ENCODE assay signal across 24 mouse cellular contexts in genomic region chr11:36832855-36833254, GRCm38 (mm10).
DNase-seq lines count a peak whose midpoint lies in the region; ATAC-seq and TF ChIP-seq lines count a peak whose summit lies in the region.
"Had no signal": no experiment of that assay in that cellular context is flagged by ENCODE, and none has a peak within 500 bp of the region (broad histone marks: within the 10 kb centered on the region; RNA-seq: fewer than 3 reads in every experiment).

No protein-coding gene starts in this region.

- no peak overlapping the region for H3K9ac ChIP-seq in intestine, embryonic 14.5 days (ENCODE audit: low read length)
- H3K9ac ChIP-seq in intestine, postnatal 0 days (ENCODE audit: low read depth, low read length), result no peak overlapping the region
- no peak overlapping the region for H3K9ac ChIP-seq in kidney, embryonic 16.5 days (replicated peaks; ENCODE audit: low read length)
- H3K9ac ChIP-seq: forebrain, embryonic 13.5 days; heart, embryonic 13.5 days had no signal

- TF ChIP-seq CTCF in intestine, postnatal 0 days (IDR thresholded peaks at IDR 0.05; ENCODE audit: low read depth), result no peak
- TF ChIP-seq CTCF in kidney, adult 2 months (conservative IDR thresholded peaks at IDR 0.05; ENCODE audit: insufficient read depth, insufficient read length, low read depth, low read length), result no peak

- no peaks in the 10 kb centered on the region for H3K4me1 ChIP-seq in intestine, embryonic 14.5 days (replicated peaks; ENCODE audit: control insufficient read depth, insufficient read depth, low read length)
- no peaks in the 10 kb centered on the region for H3K4me1 ChIP-seq in intestine, postnatal 0 days (replicated peaks; ENCODE audit: control insufficient read depth, insufficient read depth, low read length)
- H3K4me1 ChIP-seq in kidney, adult 2 months (ENCODE audit: control insufficient read depth, insufficient read depth, low read length), result no peaks in the 10 kb centered on the region; the same call in 1 of the 2 replicates
- H3K4me1 ChIP-seq in kidney, embryonic 16.5 days (ENCODE audit: insufficient read depth, low read length), result peaks cover 12% of the 10 kb centered on the region; the same call in 1 of the 2 replicates
- H3K4me1 ChIP-seq: forebrain, embryonic 10.5 days; forebrain, embryonic 13.5 days; heart, embryonic 10.5 days; heart, embryonic 13.5 days had no signal

- H3K36me3 ChIP-seq in intestine, embryonic 14.5 days (ENCODE audit: control insufficient read depth, insufficient read depth, low read length), result no peaks in the 10 kb centered on the region
- no peaks in the 10 kb centered on the region for H3K36me3 ChIP-seq in intestine, postnatal 0 days (ENCODE audit: control insufficient read depth, insufficient read depth)
- no peaks in the 10 kb centered on the region for H3K36me3 ChIP-seq in kidney, adult 2 months (ENCODE audit: control insufficient read depth, insufficient read depth, low read length)
- H3K36me3 ChIP-seq in kidney, embryonic 16.5 days (ENCODE audit: insufficient read depth, low read length), result no peaks in the 10 kb centered on the region
- H3K36me3 ChIP-seq: forebrain, embryonic 10.5 days; heart, embryonic 10.5 days; heart, embryonic 13.5 days had no signal

- H3K27ac ChIP-seq in intestine, embryonic 14.5 days (ENCODE audit: low read depth), result no peak overlapping the region
- no peak overlapping the region for H3K27ac ChIP-seq in intestine, postnatal 0 days (ENCODE audit: low read depth, low read length)
- no peak overlapping the region; the same call in 1 of the 2 replicates for H3K27ac ChIP-seq in kidney, adult 2 months (ENCODE audit: insufficient read depth, low read depth, low read length)
- H3K27ac ChIP-seq in kidney, embryonic 16.5 days (ENCODE audit: low read length), result no peak overlapping the region
- H3K27ac ChIP-seq: forebrain, embryonic 10.5 days; forebrain, embryonic 13.5 days; heart, adult 2 months; heart, embryonic 10.5 days; heart, embryonic 13.5 days had no signal

- no peak overlapping the region for H3K4me3 ChIP-seq in intestine, embryonic 14.5 days (ENCODE audit: low read depth, low read length)
- no peak overlapping the region for H3K4me3 ChIP-seq in intestine, postnatal 0 days (ENCODE audit: low read depth, low read length)
- no peak overlapping the region for H3K4me3 ChIP-seq in kidney, adult 2 months (ENCODE audit: insufficient read depth, low read depth, low read length)
- no peak overlapping the region for H3K4me3 ChIP-seq in kidney, embryonic 16.5 days (ENCODE audit: low read length)
- H3K4me3 ChIP-seq: forebrain, embryonic 10.5 days; forebrain, embryonic 13.5 days; heart, adult 2 months; heart, embryonic 10.5 days; heart, embryonic 13.5 days had no signal

- no peaks in the 10 kb centered on the region for H3K9me3 ChIP-seq in intestine, embryonic 14.5 days (ENCODE audit: control insufficient read depth, low read length)
- H3K9me3 ChIP-seq in intestine, postnatal 0 days (ENCODE audit: control insufficient read depth), result no peaks in the 10 kb centered on the region
- no peaks in the 10 kb centered on the region for H3K9me3 ChIP-seq in kidney, embryonic 16.5 days (ENCODE audit: low read length)
- H3K9me3 ChIP-seq: forebrain, embryonic 10.5 days; forebrain, embryonic 13.5 days; heart, embryonic 10.5 days; heart, embryonic 13.5 days had no signal

- TF ChIP-seq POLR2A in kidney, adult 2 months (IDR thresholded peaks at IDR 0.05; ENCODE audit: low read depth, low read length), result no peak

- no peak overlapping the region for H3K4me2 ChIP-seq in intestine, embryonic 14.5 days (ENCODE audit: low read length)
- no peak overlapping the region for H3K4me2 ChIP-seq in intestine, postnatal 0 days (replicated peaks; ENCODE audit: low read depth)
- H3K4me2 ChIP-seq in kidney, embryonic 16.5 days (replicated peaks; ENCODE audit: low read depth, low read length), result no peak overlapping the region
- H3K4me2 ChIP-seq: forebrain, embryonic 13.5 days; heart, embryonic 13.5 days had no signal

- no peaks in the 10 kb centered on the region for H3K27me3 ChIP-seq in intestine, embryonic 14.5 days (replicated peaks; ENCODE audit: control insufficient read depth, insufficient read depth, low read length)
- no peaks in the 10 kb centered on the region for H3K27me3 ChIP-seq in intestine, postnatal 0 days (replicated peaks; ENCODE audit: control insufficient read depth, insufficient read depth, low read length)
- no peaks in the 10 kb centered on the region for H3K27me3 ChIP-seq in kidney, adult 2 months (replicated peaks; ENCODE audit: control insufficient read depth, insufficient read depth, low read length)
- no peaks in the 10 kb centered on the region for H3K27me3 ChIP-seq in kidney, embryonic 16.5 days (ENCODE audit: insufficient read depth, low read length)
- H3K27me3 ChIP-seq: forebrain, embryonic 13.5 days; heart, embryonic 13.5 days had no signal

- peak; percentile 43; the same call in 1 of the 2 replicates for ATAC-seq in intestine, embryonic 14.5 days (replicated peaks; ENCODE audit: low FRiP score, low TSS enrichment, low read depth)
- ATAC-seq in intestine, postnatal 0 days, result no peak
- peak; percentile 82 for ATAC-seq in kidney, embryonic 16.5 days (ENCODE audit: low FRiP score, low TSS enrichment)
- ATAC-seq: activated CD4-positive, CD25-positive, alpha-beta regulatory T cell, adult 4 months; forebrain, embryonic 13.5 days; forebrain, embryonic 16.5 days had no signal

- 53% methylated on average over 4 of the region's 4 CpGs for WGBS in intestine, embryonic 14.5 days
- 39% methylated on average over 4 of the region's 4 CpGs for WGBS in intestine, postnatal 0 days
- WGBS in kidney, adult 2 months, result 19% methylated on average over 4 of the region's 4 CpGs
- WGBS in kidney, embryonic 16.5 days, result 15% methylated on average over 4 of the region's 4 CpGs

- no peak for DNase-seq in intestine, embryonic 14.5 days (ENCODE audit: low spot score)
- peak; percentile 7 for DNase-seq in kidney, adult 2 months
- DNase-seq in kidney, postnatal 10 days, result no peak
- no peak for DNase-seq in kidney, postnatal 25 days
- DNase-seq in adrenal gland, adult 18-20 months (ENCODE audit: low spot score in 2 of 2), result no peak
- no peak for DNase-seq in ovary, postnatal 36 days (ENCODE audit: low spot score)
- DNase-seq: adrenal gland, postnatal 10 days; adrenal gland, postnatal 36 days; cerebellum, adult 18-20 months; cerebellum, adult 9-10 months; cerebellum, postnatal 14 days; gastrocnemius, postnatal 10 days; gastrocnemius, postnatal 36 days; heart, adult 2 months; heart, postnatal 14 days; heart, postnatal 4 days had no signal
